Mouse (Mus musculus): Measurements from ENCODE around the gene Fhod1.

Gene Fhod1

DNA sequence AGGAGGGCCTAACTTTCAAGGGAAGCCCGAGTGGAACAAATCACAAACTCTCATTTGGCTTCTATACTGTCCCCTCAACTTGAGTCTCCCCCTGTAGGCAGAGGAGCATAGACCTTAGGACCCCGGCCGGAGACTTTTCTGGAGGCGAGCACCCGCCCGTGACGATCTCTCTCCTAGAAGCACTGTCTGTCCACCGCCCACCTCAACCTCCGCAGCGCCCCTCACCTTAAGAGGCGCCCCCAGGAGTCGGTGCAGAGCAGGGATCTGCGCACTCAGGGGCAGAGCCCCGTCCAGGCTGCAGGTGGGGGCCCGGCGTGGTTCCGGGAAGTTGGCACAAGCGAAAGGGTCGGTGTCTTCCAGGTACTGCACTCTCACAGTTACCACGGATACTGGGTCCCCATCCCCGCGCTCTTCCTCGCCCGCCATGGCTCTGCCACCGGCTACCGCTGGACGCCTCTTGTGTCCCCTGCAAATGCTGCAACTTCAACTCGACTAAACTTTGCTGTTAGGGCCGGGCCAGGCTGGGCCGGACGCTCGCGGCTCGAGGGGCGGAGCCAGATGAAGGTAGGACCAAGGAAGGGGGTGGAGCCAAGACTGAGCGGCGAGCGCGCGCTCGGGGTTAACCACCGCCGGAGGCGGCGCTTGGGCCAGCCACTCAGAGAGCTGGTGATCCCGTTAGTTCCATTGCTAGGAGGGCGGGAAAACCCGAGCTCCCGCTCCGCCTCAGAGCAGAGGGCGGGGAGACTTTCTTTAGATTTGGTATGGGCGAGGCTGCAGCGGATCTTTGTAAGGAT lies at the start of gene Fhod1:
TSS of gene Fhod1 (minus strand) at position 526 of the 794 bp plus-strand sequence.
- peak; percentile 93 for DNase-seq (ENCODE audit: low spot score)

DNA sequence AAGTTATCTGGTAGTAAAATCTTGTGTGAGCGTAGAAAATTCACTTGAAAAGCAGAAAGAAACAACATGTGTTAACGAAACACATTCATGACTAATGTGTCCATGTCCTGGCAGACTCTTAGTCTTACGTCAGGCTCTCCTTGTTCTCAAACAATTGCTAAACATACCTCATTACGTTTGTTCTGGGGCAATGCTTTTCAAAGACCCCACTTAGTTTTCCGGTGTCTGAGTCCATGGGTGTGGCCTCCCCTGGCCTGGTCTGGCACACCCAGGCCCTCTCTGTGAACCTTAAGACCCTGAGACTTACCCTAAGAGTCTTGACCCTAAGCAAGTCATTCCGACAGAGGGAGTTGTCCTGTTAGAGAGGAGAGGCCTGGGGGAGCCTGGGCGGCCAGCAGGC lies 46.2 kb upstream of the Fhod1 start:
- no peak for DNase-seq (ENCODE audit: low spot score)

DNA sequence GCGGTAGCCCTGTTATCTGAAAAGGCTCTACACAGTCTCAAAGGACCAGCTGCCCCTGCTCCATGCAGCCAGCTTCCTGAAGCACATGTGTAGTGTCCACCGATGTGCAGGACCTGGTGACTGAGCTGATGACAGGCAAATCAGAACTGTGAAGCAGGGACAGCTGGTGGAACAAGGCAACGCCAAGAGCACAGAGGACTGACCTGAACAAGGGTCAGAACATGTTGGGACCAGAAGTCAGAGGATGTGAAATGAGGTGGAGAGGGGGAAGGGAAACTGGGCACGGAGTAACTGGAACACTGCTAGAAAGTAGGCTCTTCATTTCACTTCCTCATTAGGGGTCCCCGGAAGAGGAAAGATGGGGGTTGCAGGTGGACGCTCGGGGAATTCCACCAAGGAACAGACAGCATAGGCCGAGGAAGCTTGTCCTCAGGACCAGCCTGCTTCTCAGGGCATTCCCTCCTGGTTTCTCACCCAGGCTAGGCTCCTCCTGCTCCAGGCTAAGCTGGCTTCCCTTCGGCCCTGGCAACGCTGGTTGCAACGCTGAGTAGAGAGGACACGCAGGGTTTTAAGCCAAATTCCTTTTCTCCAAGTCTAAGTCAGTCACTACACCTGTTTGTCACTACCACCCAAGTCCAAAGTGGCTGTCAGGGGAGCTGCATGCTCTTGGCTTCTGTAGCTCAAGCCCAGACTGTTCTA lies 45.5 kb upstream of the Fhod1 start:
- no peak for DNase-seq (ENCODE audit: low spot score)

DNA sequence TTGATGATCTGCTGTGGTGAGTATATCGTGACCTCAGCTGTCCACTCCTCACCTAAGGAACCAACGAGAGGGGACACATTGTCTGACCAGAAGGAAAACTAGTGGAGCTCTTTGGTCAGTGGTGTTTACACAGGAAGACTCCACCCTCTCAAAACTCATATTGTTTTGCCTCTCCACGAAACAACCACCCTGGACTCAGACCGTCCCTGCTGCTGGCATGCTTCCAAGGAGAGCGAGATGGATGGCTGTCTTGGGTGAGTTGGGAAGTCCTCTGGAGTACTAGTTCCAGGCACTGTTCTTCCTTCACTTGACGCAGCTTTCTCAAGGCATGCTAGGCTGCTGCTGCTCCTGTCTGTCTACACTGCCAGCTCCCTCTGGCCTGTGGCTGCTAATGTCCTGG lies 41.3 kb upstream of the Fhod1 start:
- DNase-seq (ENCODE audit: low spot score), result no peak

DNA sequence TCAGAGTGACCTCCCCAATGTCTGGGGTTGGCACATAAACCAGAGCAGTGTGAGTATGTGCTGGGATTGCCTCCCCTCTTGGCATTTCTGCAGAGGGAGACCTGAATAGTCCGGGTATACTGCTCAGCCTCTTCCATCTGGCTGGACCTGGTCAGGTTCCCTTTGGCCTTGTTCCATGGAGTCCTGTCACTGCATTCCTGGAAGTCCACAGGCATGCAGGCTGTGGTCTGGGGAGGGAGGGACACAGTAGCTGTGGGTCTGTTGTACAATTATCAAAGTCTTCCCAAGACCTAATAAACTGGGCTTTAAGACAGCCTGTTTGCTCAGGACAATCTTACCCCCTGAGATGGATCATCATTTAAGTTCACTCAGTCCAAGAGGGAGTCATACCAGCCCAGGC lies 39.4 kb upstream of the Fhod1 start:
- no peak for DNase-seq (ENCODE audit: low spot score)

DNA sequence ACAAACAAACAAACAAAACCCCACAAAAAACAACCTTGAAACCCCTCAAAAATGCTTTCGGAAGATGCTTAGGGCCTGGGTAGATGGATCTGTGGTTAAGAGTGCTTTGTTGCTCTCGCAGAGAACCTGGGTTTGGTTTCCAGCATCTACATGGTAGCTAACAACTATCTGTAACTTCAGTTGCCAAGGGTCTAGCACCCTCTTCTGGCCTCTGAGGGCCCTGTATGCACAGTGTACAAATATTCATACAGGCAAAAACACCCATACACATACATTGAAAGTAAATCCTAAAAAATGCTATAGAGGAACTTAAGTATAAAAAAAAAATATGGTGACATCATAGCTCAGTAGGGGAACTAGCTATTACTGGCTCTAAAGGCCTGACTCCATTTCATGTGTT lies 36.3 kb upstream of the Fhod1 start:
- DNase-seq (ENCODE audit: low spot score), result no peak

DNA sequence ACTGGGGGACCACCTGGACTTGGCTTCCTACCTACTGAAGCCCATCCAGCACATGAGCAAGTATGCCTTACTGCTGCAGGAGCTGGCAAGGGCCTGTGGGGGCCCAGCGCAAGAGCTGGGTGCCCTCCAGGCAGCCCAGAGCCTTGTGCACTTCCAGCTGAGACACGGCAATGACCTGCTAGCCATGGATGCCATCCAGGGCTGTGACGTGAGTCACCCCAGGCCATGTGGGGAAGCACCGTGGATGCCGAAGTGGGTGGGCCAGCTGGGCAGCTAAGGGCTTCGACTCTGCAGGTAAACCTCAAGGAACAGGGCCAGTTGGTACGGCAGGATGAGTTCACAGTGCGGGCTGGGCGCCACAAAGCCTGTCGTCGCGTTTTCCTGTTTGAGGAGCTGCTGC lies 32.6 kb upstream of the Fhod1 start:
- DNase-seq (ENCODE audit: low spot score), result no peak

DNA sequence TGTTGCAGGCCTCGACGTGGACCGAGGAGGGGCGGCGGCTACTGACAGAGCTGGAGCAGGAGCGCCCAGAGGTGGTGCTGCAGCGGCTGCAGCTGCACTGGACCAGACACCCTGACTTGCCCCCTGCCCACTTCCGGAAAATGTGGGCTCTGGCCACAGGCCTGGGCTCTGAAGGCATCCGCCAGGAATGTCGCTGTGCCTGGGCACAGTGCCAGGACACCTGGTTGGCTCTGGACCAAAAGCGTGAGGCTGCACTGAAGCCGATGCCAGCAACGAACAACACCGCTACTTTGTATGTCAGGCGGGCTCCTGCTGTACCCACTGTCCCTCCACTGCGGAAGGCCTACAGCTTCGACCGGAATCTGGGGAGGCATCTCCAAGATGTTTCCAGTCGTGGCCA lies 30.9 kb upstream of the Fhod1 start:
- DNase-seq (ENCODE audit: low spot score), result peak; percentile 21

DNA sequence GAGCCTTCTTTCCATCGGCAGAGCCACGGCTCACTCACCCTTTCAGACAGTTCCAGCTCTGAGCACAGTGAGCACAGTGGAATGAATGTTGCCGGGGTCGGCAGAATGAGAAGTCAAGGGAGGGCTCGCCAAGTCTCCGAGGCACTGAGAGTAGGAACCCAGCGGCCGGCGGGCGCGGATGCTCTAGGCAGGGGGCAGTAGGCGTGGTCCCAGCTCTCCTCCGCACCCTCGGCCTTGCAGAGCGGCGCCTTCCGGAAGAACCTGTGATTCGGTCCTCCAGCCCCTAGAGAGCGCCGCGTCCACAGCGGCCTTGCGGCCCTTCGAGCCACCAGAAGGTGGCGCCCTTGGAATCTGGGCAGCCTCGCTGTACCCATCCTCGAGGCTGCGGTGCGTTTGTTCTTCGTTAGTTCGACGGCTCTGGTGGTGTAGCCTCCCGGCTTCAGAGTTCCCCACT lies 26.8 kb upstream of the Fhod1 start:
- DNase-seq (ENCODE audit: low spot score), result no peak

DNA sequence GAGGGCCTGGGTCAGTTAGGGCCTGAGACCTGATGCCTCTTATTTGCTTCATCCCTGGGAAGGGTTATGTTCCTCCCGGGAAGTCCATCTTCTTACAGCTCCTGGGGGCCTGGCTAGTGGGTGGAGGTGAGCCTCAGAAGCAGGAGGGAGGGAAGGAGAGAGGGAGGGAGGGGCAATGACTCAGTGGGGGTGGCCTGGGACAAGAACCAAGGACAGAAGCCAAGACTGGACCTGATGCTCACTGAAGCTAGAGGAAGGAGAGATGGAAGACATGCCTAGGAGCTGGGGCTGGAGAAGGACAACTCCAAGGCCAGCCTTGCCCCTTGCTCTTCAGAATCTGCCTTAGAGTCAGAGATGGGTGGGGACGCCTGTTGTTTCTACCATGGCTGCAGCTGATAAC lies 25.3 kb upstream of the Fhod1 start, which contains the start of gene Plekhg4:
TSS of gene Plekhg4 (plus strand) at position 243 of the 400 bp plus-strand sequence.
- DNase-seq (ENCODE audit: low spot score), result peak; percentile 28

DNA sequence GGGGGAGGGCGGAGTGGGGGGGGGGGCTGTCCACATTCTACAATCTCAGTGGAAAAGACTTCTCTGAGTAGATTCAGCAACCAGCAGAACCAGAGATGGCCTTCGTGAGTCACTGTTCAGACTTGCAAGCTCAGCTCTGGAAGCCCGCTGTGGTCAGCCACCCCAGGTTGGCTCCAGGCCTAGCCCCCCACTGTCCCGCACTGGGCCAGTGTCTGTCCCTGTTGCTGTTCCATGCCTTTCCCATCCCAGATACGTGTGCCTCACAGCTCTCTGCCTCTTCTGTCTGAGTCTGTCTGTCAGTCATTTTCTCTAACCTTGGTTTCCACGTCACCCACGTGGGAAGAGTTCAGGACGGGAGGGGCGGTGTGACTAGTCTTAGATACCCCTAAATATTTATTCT lies 24.7 kb upstream of the Fhod1 start:
- DNase-seq (ENCODE audit: low spot score), result peak; percentile 36

DNA sequence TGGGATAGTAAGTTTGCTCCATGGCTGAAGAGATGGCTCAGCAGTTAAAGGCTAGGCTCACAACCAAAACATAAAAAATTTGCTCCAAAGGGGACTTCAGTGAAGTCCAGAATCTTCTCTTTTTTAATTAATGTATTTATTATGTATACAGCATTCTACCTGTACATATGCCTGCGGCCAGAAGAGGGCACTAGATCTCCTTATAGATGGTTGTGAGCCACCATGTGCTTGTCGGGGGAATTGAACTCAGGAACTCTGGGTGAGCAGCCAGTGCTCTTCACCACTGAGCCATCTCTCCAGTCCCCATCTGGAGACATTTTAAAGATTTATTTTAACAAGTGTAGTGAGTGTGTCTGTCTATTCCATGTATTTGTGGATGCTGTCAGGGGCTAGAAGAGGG lies 19.4 kb upstream of the Fhod1 start:
- no peak for DNase-seq (ENCODE audit: low spot score)

DNA sequence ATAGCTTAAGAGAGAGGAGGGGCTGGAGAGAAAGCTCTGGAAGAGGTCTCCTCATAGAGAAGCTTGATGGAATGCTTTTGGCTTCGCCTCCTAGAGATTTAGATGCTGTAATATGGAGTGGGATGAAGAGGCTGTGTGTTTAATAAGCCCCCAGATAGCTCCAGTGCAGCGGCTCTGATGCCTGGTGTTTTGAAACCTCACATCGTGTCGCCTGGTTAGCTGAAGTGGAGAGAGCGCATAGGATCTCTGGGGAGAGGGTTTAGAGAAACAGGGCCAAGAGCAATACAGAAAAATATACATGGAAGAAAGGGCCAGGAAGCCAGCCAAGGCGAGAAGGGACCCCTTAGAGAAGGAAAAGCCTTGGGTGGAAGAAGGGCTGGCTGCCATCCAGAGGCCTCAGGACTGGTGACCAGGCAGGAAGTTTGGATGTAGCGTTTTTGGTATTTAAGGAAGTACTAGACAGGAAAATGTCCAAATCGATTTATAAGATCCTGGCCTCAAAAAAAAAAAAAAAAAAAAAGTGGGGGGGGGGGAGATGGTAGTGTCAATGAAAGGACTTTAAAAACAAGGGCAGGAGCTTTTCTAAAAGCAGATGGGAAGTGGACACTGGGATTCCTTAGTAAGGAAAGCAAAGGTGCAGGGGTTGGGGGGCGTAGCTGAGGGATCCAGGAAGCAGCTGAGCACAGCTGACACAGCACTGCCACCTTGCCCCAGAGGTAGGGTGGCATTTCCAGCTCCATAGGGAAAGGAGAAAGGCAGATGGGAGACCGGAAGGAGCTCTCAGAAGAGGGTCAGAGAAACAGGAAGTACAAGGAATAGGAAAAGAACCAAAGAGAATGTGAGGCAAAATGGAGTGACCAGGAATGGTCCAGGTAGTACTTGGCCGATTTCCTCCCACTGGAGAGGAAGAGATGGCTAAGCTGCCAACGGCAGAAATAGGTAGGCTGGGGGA lies 14.3 kb upstream of the Fhod1 start:
- DNase-seq (ENCODE audit: low spot score), result no peak

DNA sequence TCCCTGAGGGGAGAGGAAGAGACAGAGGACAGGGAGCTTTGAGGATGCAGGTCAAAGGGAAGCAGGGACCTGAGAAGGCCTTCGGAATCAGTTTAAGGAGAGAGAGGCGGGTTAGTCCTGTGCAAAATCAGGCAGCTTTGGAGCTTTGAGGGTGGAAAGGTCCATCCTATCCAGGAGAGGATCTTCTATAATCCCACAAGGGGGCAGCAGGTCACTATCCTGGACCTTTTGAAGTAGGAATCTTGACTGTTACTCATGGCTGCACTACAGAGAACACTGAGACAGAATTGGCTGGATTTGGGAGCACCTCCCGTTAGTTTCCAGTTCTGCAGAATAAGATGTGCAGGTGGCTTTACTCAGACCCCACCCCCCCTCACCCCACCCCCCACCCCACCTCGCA lies 11.9 kb upstream of the Fhod1 start:
- DNase-seq (ENCODE audit: low spot score), result no peak

DNA sequence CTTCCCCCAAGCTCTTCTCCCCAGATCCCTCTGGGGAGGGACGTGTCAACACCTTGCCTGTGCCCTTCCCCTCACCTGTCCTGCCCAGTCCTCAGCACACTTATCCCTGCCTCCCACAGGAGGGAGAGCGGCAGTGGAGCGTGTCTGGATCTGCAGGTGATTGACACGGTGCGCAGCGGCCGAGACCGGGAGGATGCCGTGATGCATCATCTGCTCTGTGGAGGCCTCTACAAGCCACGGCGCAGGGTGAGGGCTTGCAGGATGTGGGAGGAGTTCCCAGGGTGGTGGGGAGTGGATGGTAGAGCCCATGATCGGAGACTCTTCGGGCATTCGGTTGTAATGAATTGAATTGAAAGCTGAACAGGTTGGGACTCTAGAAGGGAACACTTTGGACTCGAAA lies 11.5 kb upstream of the Fhod1 start:
- DNase-seq (ENCODE audit: low spot score), result no peak

DNA sequence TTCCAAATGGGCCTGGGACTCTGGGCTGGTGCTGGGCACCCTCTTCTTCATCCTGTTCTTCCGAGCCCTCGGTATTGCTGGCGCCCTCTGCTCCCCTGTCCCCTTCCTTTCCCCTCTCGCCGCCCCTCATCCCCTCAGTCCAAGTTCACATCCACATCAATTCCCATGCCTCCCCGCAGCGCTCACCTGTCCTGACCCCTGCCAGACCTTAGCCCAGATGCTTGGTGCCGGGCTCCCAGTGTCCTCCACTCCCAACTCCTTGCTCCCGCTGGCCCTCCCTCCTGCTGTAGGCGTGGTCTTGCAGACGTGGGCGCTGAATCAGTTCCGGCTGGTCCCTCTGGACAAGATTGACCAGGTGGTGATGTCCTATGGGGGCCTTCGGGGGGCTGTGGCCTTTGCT lies 8.9 kb upstream of the Fhod1 start:
- DNase-seq (ENCODE audit: low spot score), result no peak

DNA sequence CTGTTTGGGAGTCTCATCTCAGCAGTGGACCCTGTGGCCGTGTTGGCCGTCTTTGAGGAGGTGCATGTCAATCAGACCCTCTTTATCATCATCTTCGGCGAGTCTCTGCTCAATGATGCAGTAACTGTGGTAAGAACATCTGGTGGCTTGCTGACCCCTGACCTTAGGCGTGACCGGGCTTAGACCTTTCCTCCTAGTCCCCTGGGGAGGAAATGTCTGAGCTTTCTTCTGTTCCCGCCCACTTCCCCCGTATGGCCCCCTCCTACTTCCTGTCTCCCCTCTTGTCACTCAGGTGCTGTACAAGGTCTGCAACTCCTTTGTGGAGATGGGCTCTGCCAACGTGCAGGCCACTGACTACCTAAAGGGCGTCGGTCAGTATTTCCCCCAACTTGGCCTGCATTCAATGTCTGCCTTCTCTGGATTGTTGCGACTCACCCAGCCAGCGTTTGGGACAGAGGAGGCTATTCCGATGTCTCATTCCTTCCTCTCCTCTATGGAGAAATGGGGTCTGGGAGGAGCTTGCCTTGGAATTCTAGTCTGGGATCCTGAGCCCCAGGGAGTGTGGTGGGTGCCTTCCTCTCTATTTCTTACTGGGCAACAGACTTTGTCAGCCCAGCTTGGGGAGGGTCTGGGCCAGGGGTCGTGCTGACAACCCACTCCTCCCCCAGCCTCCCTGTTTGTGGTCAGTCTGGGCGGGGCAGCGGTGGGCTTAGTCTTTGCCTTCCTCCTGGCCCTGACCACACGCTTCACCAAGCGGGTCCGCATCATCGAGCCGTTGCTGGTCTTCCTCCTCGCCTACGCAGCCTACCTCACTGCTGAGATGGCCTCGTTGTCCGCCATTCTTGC lies 7.6 kb upstream of the Fhod1 start:
- DNase-seq (ENCODE audit: low spot score), result no peak

DNA sequence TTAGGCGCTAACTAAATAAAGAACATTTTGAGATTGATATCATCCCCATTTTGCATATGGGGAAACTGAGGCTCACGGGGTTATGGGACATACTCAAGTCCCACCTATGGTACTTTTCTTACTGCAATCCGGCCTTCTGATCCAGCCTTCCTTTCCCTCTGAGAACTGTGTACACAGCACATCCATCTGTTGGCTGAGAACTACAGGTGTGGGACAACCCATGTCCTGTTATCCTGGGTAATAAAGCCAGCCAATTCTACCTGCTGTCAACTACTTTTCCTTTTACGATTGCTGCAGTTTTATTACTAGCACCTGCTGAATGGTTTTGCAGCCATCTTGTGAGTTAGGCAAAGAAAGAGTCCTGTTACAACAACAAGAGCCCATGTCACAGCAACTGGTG lies 6.8 kb upstream of the Fhod1 start:
- DNase-seq (ENCODE audit: low spot score), result no peak

DNA sequence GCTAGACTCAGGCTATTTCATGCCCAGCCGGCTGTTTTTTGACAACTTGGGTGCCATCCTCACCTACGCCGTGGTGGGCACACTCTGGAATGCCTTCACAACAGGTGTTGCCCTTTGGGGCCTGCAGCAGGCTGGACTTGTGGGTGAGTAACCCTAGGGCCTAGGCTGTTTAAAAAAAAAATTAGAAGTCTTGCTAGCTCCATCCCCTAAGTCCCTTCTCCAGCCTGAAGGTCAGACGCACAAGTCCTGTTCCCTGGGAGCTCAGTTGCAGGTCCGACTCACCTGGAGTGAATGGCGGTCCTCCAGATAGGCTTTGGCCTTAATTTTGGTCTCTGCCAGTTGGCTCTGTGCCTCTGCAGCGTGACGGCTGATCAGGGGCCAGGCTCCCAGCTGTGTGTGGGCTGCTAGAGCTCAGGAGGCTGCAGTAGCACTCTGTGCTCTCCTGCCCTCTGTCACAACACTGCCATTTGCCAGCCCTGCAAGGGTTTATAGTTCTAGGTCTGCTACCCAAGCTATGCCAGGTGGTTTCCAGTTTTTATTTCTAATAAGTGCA lies 5.9 kb upstream of the Fhod1 start:
- no peak for DNase-seq (ENCODE audit: low spot score)

DNA sequence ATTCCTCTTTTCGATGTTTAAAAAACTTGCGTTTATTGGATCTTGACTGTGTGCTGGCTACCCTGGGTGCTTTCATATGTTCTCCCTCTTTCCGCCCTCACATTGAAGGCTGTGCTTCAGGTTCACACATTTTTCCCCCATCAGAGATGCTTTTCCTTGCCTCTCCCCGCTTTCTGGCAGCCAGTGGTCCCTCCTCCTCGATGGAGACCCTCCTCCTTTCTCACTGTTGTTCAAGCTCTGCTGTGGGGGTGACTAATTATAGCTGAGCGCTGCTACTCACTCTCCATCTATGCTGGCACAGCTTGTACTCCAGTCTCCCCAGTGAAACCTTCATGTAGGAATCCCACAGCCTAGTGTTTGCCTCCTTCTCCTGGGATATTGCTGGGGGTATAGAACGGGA lies 2.4 kb upstream of the Fhod1 start:
- DNase-seq (ENCODE audit: low spot score), result no peak

DNA sequence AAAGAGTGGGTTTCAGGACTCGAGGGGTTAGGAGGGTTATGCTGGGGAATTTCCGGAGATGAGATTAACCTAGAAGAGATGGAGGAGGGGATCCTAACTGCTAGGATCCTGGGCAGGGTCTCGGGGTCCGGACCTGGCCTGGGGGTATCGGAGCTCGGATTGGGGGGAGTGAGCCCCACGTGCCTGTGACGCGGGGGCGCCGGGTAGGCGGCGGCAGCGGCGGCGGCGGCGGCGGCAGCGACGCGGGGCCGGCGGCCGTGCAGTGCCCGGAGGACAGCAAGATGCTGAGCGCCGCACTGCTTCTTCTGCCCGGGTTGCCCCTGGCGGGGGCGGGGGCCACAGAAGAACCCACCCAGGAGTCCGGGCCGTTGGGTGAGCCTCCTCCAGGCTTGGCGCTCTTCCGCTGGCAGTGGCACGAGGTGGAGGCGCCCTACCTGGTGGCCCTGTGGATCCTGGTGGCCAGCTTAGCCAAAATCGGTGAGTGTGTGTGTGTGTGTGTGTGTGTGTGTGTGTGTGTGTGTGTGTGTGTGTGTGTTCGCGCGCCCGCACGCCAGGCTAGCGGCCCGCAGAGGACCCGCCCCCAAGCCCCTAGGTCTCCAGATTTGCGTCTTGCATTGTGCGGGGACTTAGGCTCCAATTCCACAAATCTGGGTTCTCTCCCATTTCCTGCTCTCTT lies 1.5 kb upstream of the Fhod1 start:
- DNase-seq (ENCODE audit: low spot score), result no peak
